Mouse (Mus musculus) cerebellum, adult 2 months (tissue): ENCODE data around the gene Dnm3. TPM values are rescaled to one million over a fixed set of nuclear protein-coding genes. Genes with fewer than 3 reads are reported as not detected.

ENCODE experiments used
- DNase-seq, 2 experiments: peaks; one replicate each; pipeline ENCODE4 v3.0.0; 2021
- H3K27ac ChIP-seq: fragments of 200-500 bp; 2 replicates; pipeline ENCODE4 v1.5.1; 2012; ENCODE audit warnings: low read length, control low read depth, inconsistent platforms; ENCODE audit not compliant: insufficient read depth
- H3K27me3 ChIP-seq: fragments of 200-500 bp; 2 replicates; pipeline ENCODE4 v1.6.1; 2012; ENCODE audit warnings: inconsistent platforms, mild to moderate bottlenecking, low read length, moderate library complexity; ENCODE audit not compliant: control insufficient read depth, insufficient read depth
- H3K4me1 ChIP-seq: fragments of 200-500 bp; 2 replicates; pipeline ENCODE4 v1.6.1; 2011; ENCODE audit warnings: low read length; ENCODE audit not compliant: control insufficient read depth, insufficient read depth
- H3K4me3 ChIP-seq: fragments of 200-500 bp; replicated peaks from 2 replicates; pipeline ENCODE3; 2011; ENCODE audit warnings: mild to moderate bottlenecking, low read depth, low read length, control low read depth; ENCODE audit not compliant: insufficient read depth
- CTCF ChIP-seq: fragments of 200-500 bp; IDR thresholded peaks from 2 replicates; pipeline ENCODE4 v1.5.1; 2011; ENCODE audit warnings: low read depth, mild to moderate bottlenecking, control low read depth, low read length, moderate library complexity, borderline replicate concordance; ENCODE audit not compliant: insufficient read depth
- POLR2A ChIP-seq: fragments of 200-500 bp; IDR thresholded peaks from 2 replicates; pipeline ENCODE4 v1.6.1; 2011; ENCODE audit warnings: low read length, control low read depth, borderline replicate concordance; ENCODE audit not compliant: insufficient read depth
- WGBS: fragments of 180-500 bp; shearing (Covaris S2); methylation state at CpG from one replicate; pipeline ENCODE4 v1.1.7; 2018; 5-methylcytosine and 5-hydroxymethylcytosine counted together
- polyA plus RNA-seq: library from polyadenylated mRNA; depleted of rRNA; stranded (reverse); fragments of >200 nt; gene quantifications from 2 replicates; pipeline ENCODE4 v1.2.3, GENCODE M21; 2012

Dnm3 gene
- polyA plus RNA-seq, 1 experiment, result 93.6 TPM

GRCm38 (mm10) chr1:162453578-162453977 is 24.3 kb downstream of the Dnm3 start:
- 7% methylated on average over 8 of the region's 8 CpGs for WGBS
- H3K27me3 ChIP-seq, result no peaks in the 10 kb centered on the region

GRCm38 (mm10) chr1:162453030-162453429 is 24.8 kb downstream of the Dnm3 start:
- Histone ChIP-seq H3K4me1 (peaks cover 17% of the 10 kb centered on the region), H3K27ac (no peak overlapping the region), H3K4me3 (no peak overlapping the region), H3K27me3 (no peaks in the 10 kb centered on the region)
- DNase-seq, result no peak
- 76% methylated on average over 6 of the region's 6 CpGs for WGBS
- no peak for TF ChIP-seq CTCF
- TF ChIP-seq POLR2A, result no peak

More at GRCm38 (mm10) chr1:162453578-162453977, 24.3 kb downstream of the Dnm3 start:
- Histone ChIP-seq H3K27ac (no peak overlapping the region), H3K4me3 (no peak overlapping the region), H3K4me1 (peaks cover 20% of the 10 kb centered on the region)
- TF ChIP-seq CTCF (no peak), POLR2A (no peak)
- peak; percentile 65 to 83 for DNase-seq

DNA sequence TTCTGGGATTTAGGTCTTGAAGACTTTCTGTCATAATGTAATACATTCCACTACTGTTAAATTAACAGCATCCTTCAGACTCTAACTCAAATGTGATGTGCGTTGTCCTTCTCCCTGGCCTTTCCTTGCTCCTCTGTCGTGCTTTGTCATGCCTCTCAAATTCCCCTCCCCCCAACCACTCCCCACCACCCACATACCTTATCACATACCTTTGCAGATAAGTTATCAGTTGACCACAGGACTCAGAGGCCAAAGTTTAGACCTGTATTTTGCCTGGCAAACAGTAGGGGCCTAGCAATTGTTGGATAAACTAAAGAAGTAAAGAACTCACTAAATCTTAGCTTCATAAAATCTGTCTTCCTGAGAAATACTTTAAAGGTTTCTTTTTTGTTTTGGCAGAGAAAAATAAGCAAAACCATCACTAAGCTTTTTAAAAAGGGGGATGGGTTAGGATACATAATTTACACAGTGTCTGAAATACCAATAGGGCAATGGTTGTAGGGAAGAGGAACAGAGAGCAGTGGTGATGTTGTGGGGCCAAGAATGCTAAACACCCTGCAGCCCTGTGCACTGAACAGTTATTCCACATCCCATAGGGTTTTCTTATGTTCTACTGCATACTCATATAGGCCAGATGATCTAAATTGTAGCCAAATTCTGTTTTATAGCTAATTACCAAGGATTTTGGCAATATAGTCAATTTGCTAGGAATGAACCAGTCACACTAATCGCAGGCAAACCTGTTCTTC is 28.5 kb downstream of the Dnm3 start:
- WGBS, result 64% methylated on average over 3 of the region's 3 CpGs
- no peak overlapping the region for H3K27ac ChIP-seq
- DNase-seq, result no peak
- TF ChIP-seq CTCF (no peak), POLR2A (no peak)
- no peaks in the 10 kb centered on the region for H3K27me3 ChIP-seq
- H3K4me1 ChIP-seq, result peaks cover 8% of the 10 kb centered on the region
- H3K4me3 ChIP-seq, result no peak overlapping the region

- Histone ChIP-seq H3K27ac (no peak overlapping the region), H3K4me3 (no peak overlapping the region), H3K27me3 (no peaks in the 10 kb centered on the region), H3K4me1 (no peaks in the 10 kb centered on the region; the same call in 1 of the 2 replicates)
- no peak for DNase-seq
- WGBS, result 90% methylated on average over 8 of the region's 8 CpGs
- TF ChIP-seq POLR2A, result no peak
- TF ChIP-seq CTCF, result no peak
These were observed 33.0 kb downstream of the Dnm3 start for GRCm38 (mm10) chr1:162444805-162445204.

GRCm38 (mm10) chr1:162439576-162439975 is 38.3 kb downstream of the Dnm3 start:
- TF ChIP-seq CTCF (no peak), POLR2A (no peak)
- no peak overlapping the region for H3K4me3 ChIP-seq
- no peak overlapping the region for H3K27ac ChIP-seq
- no peaks in the 10 kb centered on the region for H3K27me3 ChIP-seq
- no peak for DNase-seq
- peaks cover 16% of the 10 kb centered on the region for H3K4me1 ChIP-seq

- TF ChIP-seq POLR2A (no peak), CTCF (no peak)
- 10% methylated on average over 3 of the region's 3 CpGs for WGBS
- peak; percentile 68 to 82 for DNase-seq
- H3K27me3 ChIP-seq, result no peaks in the 10 kb centered on the region
- no peak overlapping the region for H3K27ac ChIP-seq
- no peak overlapping the region for H3K4me3 ChIP-seq
- H3K4me1 ChIP-seq, result peaks cover 16% of the 10 kb centered on the region
These were observed 41.2 kb downstream of the Dnm3 start for GRCm38 (mm10) chr1:162436672-162437071.

DNA sequence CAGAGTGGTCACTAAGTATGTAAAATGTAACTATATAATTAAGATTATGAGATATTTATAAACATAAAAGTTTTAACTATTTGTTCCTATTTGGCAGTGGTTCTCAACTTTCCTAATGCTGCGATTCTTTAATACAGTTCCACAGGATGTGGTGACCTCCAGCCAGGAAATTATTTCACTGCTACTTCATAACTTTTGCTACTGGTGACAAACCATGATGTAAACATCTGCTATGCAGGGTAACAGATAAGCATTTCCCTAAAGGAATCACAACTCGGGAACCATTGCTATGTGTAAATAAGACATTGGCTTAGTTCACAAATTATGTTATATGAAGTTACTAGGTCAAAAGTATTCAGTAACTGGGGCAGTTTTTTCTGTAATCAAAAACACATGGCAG is 48.9 kb downstream of the Dnm3 start:
- WGBS, result 85% methylated on average over 2 of the region's 2 CpGs
- DNase-seq, result no peak
- no peak overlapping the region for H3K4me3 ChIP-seq
- H3K4me1 ChIP-seq, result no peaks in the 10 kb centered on the region
- no peak overlapping the region for H3K27ac ChIP-seq
- TF ChIP-seq CTCF, result no peak
- TF ChIP-seq POLR2A, result no peak
- no peaks in the 10 kb centered on the region for H3K27me3 ChIP-seq

- H3K27me3 ChIP-seq, result no peaks in the 10 kb centered on the region
- H3K4me3 ChIP-seq, result no peak overlapping the region
- TF ChIP-seq POLR2A (no peak), CTCF (no peak)
- no peak for DNase-seq
- no peak overlapping the region for H3K27ac ChIP-seq
- no peaks in the 10 kb centered on the region for H3K4me1 ChIP-seq
- WGBS, result 33% methylated on average over 15 of the region's 15 CpGs
These were observed 51.8 kb downstream of the Dnm3 start for GRCm38 (mm10) chr1:162425930-162426478.
